Mouse (Mus musculus) embryonic stem cell, embryonic (primary cell): ENCODE data around the gene Inhbc.

Experiments
- CTCF ChIA-PET, 4 experiments: fragments of 300-600 bp in 2 of 4; fragments of 350-600 bp in 2 of 4; sonication (Branson Sonifier 250); formaldehyde crosslinking; loops; one replicate each; lab custom pipeline; 2022; ENCODE audit warnings: inconsistent platforms in 2 of 4; lab: Charles Lee
- POLR2A ChIA-PET, 4 experiments: fragments of 300-600 bp in 2 of 4; fragments of 350-600 bp in 2 of 4; sonication (Branson Sonifier 250); formaldehyde crosslinking; loops; one replicate each; lab custom pipeline; 2022; ENCODE audit warnings: antibody characterized with exemption in 4 of 4, inconsistent platforms in 1 of 4; lab: Charles Lee

The Inhbc gene

GRCm38 (mm10) chr10:127360714-127361113 is 9.5 kb downstream of the Inhbc start:
- POLR2A ChIA-PET = no interaction called here
- CTCF ChIA-PET = no interaction called here

GRCm38 (mm10) chr10:127355336-127355735 is 14.9 kb downstream of the Inhbc start:
- ChIA-PET POLR2A (interaction anchor here in 1 of 4 experiments (0.5 to 0.8 kb wide), 2 partner anchors 14 to 670 kb away, joined by 3 read pairs; no protein-coding TSS in a partner anchor), CTCF (interaction anchor here in 1 of 4 experiments (1.6 kb wide), 1 partner anchor 17 kb away, joined by 4 read pairs; no protein-coding TSS in a partner anchor)

GRCm38 (mm10) chr10:127353909-127354895 is 16.0 kb downstream of the Inhbc start, which contains the start of gene Inhbe:
Gene Inhbe, minus strand, starts transcription at chr10:127354411.
- POLR2A ChIA-PET = interaction anchor here in 3 of 4 experiments (0.6 to 6.0 kb wide), 6 partner anchors 12 to 390 kb away, joined by 3 to 46 read pairs (median 5); no protein-coding TSS in a partner anchor
- CTCF ChIA-PET = interaction anchor here in 1 of 4 experiments (0.5 to 1.6 kb wide), 5 partner anchors 15 to 225 kb away, joined by 3 to 5 read pairs (median 4); no protein-coding TSS in a partner anchor

- POLR2A ChIA-PET = interaction anchor here in 1 of 4 experiments (6.0 kb wide), 1 partner anchor 15 kb away, joined by 46 read pairs; no protein-coding TSS in a partner anchor
- CTCF ChIA-PET = interaction anchor here in 1 of 4 experiments (5.2 kb wide), 1 partner anchor 17 kb away, joined by 180 read pairs; the partner anchor contains the start of gene Gli1
Observed at GRCm38 (mm10) chr10:127352766-127353165, 17.5 kb downstream of the Inhbc start.

DNA sequence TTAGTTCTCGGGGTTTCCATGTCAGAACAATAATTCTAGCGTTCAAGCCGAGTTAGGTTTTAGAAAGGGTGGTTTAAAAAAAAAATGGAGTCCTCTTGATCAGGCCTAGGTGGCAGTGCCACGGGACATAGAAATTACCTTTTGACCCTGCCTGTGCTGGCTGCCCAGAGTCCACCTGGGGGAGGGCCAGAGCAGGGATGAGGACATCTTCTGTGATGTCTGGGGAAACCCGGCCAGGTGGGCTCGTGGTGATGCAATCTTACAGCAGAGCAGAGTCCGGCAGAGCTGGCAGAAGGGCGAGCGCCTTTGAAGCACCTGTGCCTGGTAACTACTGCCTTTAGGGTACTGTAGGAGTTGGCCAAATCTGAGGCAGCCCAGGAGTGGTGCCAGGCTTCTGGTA is 18.0 kb downstream of the Inhbc start:
- ChIA-PET POLR2A (interaction anchor here in 3 of 4 experiments (1.0 to 6.0 kb wide), 11 partner anchors 12 to 187 kb away, joined by 3 to 46 read pairs (median 6); partner anchors contain the start of genes Gli1 (in 2 of the 3), B4galnt1 (in 1 of the 3), Mars (in 1 of the 3) and R3hdm2 (in 1 of the 3)), CTCF (interaction anchor here in 3 of 4 experiments (0.5 to 5.2 kb wide), 18 partner anchors 10 to 304 kb away, joined by 3 to 180 read pairs (median 3); partner anchors contain the start of genes Gli1 (in 2 of the 3), Arhgap9 (in 1 of the 3), Inhbc (in 1 of the 3) and Ndufa4l2 (in 1 of the 3))

DNA sequence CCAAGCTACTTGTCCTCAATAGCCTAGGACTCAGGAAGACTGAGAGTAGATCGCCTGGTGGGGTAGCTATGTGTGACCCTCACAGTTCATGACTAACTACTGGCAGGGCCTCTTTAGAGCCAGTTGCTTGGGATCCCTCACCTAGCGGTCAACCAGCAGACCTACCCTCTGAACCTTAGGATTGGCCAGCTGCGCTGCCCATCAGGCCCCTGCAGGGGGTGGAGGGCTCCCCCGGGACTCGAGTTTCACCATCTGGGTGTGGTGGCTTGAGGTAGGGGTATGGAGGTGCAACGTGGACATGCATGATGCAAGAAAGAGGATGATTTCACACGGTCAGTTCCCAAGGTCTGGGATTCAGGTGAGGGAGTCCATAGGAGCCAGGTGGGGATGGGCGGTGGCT is 18.5 kb downstream of the Inhbc start:
- ChIA-PET CTCF (interaction anchor here (0.5 to 5.2 kb wide), 30 partner anchors 10 to 1594 kb away, joined by 3 to 180 read pairs (median 4); partner anchors contain the start of genes Gli1 (in 3 of the 4), Arhgap9 (in 1 of the 4), B4galnt1 (in 1 of the 4) and Inhbc (in 1 of the 4)), POLR2A (interaction anchor here in 3 of 4 experiments (0.6 to 6.0 kb wide), 21 partner anchors 10 to 446 kb away, joined by 3 to 46 read pairs (median 5); partner anchors contain the start of genes Gli1 (in 3 of the 3), R3hdm2 (in 2 of the 3), Arhgap9 (in 1 of the 3) and B4galnt1 (in 1 of the 3))

- CTCF ChIA-PET = interaction anchor here (0.6 to 5.2 kb wide), 60 partner anchors 9 to 1595 kb away, joined by 3 to 180 read pairs (median 4); partner anchors contain the start of genes Gli1 (in 3 of the 4), Arhgap9 (in 2 of the 4), B4galnt1 (in 1 of the 4) and Inhbc (in 1 of the 4)
- POLR2A ChIA-PET = interaction anchor here in 3 of 4 experiments (0.5 to 6.0 kb wide), 28 partner anchors 9 to 445 kb away, joined by 3 to 46 read pairs (median 4); partner anchors contain the start of genes Gli1 (in 3 of the 3), R3hdm2 (in 2 of the 3), Arhgap9 (in 1 of the 3) and B4galnt1 (in 1 of the 3)
Observed at GRCm38 (mm10) chr10:127351285-127351595, 19.0 kb downstream of the Inhbc start.

DNA sequence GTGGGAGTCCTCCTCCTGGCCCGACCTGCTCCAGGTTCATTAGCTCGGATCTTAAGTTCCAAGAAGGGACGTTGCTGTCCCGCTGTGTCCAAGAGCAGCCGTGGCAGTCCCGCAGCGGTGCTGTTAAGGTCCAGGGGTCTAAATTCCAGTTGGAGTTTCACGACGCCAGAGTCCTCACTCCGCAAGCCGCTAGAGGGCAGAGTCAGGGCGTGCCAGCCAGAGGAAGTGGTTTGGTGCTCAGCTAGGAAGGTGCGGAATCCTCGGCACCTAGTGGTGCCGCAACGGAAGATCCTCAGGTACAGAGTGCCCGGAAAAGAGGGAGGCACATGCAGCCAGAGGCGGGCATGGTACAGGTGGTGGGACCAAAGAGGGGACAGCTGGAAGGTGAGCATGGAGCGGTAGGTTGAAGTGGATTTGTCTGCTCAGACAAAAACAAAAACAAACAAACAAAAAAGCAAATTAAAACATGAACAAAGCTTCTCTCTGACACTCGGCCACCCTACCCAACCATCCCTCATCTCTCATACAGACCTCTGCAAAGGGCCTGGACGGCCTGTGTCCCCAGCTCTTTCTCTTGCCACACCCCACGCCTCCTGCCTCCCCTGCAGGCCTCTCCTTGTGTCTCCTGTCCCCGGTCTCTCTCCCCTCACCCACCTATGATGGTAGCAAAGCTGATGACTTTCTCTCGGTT is 19.5 kb downstream of the Inhbc start:
- CTCF ChIA-PET = interaction anchor here (0.5 to 5.2 kb wide), 73 partner anchors 9 to 658 kb away, joined by 3 to 180 read pairs (median 4); partner anchors contain the start of genes Gli1 (in 3 of the 4), Arhgap9 (in 2 of the 4), B4galnt1 (in 1 of the 4) and Gpr182 (in 1 of the 4)
- POLR2A ChIA-PET = interaction anchor here (0.5 to 6.0 kb wide), 30 partner anchors 9 to 445 kb away, joined by 3 to 46 read pairs (median 4); partner anchors contain the start of genes Gli1 (in 3 of the 4), R3hdm2 (in 2 of the 4), Arhgap9 (in 1 of the 4) and Inhbc (in 1 of the 4)

DNA sequence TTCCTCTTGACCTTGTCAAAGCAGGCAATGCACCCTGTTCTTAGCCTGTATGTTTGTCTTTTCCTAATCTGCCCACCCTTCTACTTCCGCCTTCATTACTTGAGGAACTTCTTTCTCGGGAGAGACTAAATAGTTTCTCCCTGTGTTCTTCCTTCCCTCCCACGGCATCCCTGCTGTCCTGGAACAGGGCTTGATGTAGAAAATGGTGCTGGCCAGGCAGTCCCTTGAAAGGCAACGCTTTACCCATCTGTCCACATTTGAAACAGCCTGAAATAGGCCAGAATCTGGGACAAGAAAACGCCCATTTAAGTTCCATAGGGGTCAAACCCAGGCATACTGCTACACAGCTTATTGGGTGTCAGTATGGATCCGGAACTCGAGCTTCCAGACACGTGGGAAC is 20.4 kb downstream of the Inhbc start:
- ChIA-PET POLR2A (interaction anchor here in 3 of 4 experiments (1.1 to 6.0 kb wide), 15 partner anchors 8 to 318 kb away, joined by 4 to 46 read pairs (median 6); partner anchors contain the start of genes Gli1 (in 3 of the 3), Mars (in 1 of the 3), Nab2 (in 1 of the 3) and R3hdm2 (in 1 of the 3)), CTCF (interaction anchor here (0.6 to 5.2 kb wide), 53 partner anchors 8 to 538 kb away, joined by 3 to 180 read pairs (median 4); partner anchors contain the start of genes Gli1 (in 3 of the 4), Arhgap9 (in 2 of the 4), Gpr182 (in 1 of the 4) and Inhbc (in 1 of the 4))

GRCm38 (mm10) chr10:127348957-127349356 is 21.3 kb downstream of the Inhbc start:
- CTCF ChIA-PET = interaction anchor here (0.5 to 5.2 kb wide), 70 partner anchors 9 to 822 kb away, joined by 3 to 180 read pairs (median 4); partner anchors contain the start of genes Arhgap9 (in 2 of the 4), Inhbc (in 2 of the 4), Atp5b (in 1 of the 4) and Gli1 (in 1 of the 4)
- POLR2A ChIA-PET = interaction anchor here (0.5 to 6.0 kb wide), 20 partner anchors 9 to 1150 kb away, joined by 3 to 46 read pairs (median 3); partner anchors contain the start of genes Gli1 (in 1 of the 4) and Os9 (in 1 of the 4)

- POLR2A ChIA-PET = no interaction called here
- CTCF ChIA-PET = interaction anchor here in 2 of 4 experiments (1.1 to 1.6 kb wide), 3 partner anchors 24 to 167 kb away, joined by 3 to 4 read pairs (median 3); partner anchors contain the start of gene R3hdm2 (in 1 of the 2)
Observed at GRCm38 (mm10) chr10:127346173-127346572, 24.1 kb downstream of the Inhbc start.

GRCm38 (mm10) chr10:127343029-127343428 is 27.2 kb downstream of the Inhbc start:
- ChIA-PET CTCF (interaction anchor here (0.6 to 13.4 kb wide), 8 partner anchors 7 to 408 kb away, joined by 3 to 180 read pairs (median 5); partner anchors contain the start of gene Arhgap9 (in 2 of the 4)), POLR2A (interaction anchor here in 2 of 4 experiments (1.3 to 4.6 kb wide), 4 partner anchors 8 to 371 kb away, joined by 4 to 25 read pairs (median 4); partner anchors contain the start of gene Pip4k2c (in 1 of the 2))

DNA sequence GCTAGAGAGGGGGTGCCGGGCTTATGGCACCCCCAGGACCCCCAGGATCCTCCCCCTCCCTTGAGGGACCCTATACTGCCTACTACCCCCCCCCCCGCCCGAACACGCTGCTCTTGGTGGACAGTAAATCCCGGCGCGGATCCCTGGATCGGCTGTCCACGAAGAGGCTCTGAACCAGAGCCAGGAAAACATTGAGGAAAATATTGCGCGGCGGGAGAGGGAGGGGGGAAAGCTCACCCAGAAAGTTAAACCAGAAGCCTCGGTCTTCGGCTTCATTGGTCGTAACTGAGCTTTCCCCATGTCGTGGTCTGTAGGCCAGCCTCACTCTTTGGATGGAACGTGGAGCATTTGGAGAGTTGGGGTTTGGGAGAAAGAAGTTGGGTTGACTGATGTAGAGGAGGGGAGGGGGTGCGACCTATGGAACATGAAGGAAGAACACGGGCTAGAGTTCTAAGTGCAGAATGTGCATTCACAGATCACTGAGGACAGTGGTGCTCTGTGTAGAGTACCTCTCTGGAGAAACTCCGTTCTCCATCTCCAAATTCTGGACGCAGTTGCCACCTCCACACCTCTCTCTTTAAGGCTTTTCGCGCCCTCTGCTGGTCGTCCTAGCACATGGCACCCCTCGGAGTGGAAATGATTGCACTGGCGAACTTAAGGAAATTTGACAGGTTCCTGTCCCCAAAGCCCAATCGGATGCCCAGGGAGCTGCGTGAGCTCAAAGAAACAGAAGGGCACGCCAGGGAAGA is 28.2 kb downstream of the Inhbc start, which contains the start of gene Gli1:
Gene Gli1 (minus strand): TSS at position 84 of the 749 bp plus-strand sequence.
- ChIA-PET CTCF (interaction anchor here (0.6 to 13.4 kb wide), 16 partner anchors 8 to 337 kb away, joined by 3 to 180 read pairs (median 4); partner anchors contain the start of genes Arhgap9 (in 2 of the 4) and Agap2 (in 1 of the 4)), POLR2A (interaction anchor here in 3 of 4 experiments (0.6 to 4.6 kb wide), 20 partner anchors 8 to 1365 kb away, joined by 3 to 25 read pairs (median 4); partner anchors contain the start of gene Pip4k2c (in 2 of the 3))

- ChIA-PET CTCF (interaction anchor here (0.6 to 13.4 kb wide), 15 partner anchors 9 to 338 kb away, joined by 3 to 180 read pairs (median 4); partner anchors contain the start of genes Arhgap9 (in 2 of the 4) and Agap2 (in 1 of the 4)), POLR2A (interaction anchor here in 3 of 4 experiments (0.6 to 5.7 kb wide), 17 partner anchors 9 to 1366 kb away, joined by 3 to 26 read pairs (median 5); partner anchors contain the start of gene Pip4k2c (in 1 of the 3))
Observed at GRCm38 (mm10) chr10:127341360-127341690, 28.9 kb downstream of the Inhbc start.
